Mouse (Mus musculus) thymus, postnatal 36 days (tissue): ENCODE results near the gene Prkar1a.
A peak's percentile ranks its signal among the peaks of the same experiment; 100 is the strongest.
"Not testable (repeated sequence)": the region's sequence is repeated elsewhere in the genome, so short reads cannot be mapped to it uniquely, and the experiment has no call there.

Experiments
- DNase-seq, 2 experiments: peaks; one replicate each; pipeline ENCODE4 v3.0.0; 2022; ENCODE audit warnings: mixed read lengths in 2 of 2

Prkar1a gene

DNA sequence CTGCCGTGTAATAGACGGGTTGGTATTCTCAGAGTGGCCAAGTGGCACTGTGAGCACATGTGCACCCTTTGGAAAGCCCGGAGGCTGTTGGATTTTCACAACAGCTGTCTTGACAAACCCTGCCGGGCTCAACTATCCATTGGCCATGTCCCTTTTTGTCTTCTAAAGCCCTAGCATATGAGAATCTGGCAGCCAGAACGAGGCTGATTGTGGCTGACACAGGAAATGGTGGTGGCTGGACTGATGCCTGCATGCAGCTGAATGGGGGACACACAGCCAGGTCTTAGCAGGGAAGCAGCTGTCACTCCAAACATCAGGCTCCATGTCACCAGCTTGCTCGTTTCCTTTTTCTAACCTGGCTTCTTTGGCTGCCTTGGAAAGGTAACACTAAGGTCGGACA is 695 bp upstream of the Prkar1a start:
- DNase-seq, result no peak

DNA sequence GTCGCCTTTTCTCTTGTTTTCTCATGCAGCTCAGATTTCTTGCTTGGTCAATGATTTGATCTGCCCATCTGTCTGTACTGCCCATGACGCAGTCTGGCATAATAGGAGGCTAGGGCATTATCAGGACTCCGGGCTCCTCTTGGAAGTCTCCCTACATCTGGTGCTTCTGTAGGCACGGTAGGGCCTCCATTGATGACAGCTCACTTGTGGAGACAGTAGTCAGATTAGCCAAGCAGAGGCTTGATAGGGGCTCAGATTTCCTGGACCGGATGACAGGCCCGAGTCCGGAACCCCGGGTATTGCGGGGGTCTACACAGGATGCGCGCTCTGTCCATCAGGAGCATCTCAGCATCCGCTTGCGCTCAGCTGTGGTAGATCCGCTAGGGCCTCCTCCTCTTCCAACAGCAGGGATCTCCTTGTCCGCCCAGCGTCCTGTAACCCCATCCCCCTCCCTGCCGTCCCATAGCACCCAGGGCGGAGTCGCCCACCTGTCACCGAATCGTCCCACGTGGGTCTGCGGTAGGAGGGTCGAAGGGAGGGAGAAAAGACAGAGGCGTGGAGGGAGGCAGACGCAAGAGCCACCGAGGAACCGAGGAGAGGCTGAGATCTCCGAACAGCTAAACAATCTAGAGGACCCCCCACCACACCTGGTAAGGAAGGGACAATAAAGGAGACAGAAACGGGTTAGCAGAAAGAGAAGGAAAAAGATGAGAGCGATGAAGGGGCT is 933 bp downstream of the Prkar1a start:
- peak; percentile 68 to 79 for DNase-seq

DNA sequence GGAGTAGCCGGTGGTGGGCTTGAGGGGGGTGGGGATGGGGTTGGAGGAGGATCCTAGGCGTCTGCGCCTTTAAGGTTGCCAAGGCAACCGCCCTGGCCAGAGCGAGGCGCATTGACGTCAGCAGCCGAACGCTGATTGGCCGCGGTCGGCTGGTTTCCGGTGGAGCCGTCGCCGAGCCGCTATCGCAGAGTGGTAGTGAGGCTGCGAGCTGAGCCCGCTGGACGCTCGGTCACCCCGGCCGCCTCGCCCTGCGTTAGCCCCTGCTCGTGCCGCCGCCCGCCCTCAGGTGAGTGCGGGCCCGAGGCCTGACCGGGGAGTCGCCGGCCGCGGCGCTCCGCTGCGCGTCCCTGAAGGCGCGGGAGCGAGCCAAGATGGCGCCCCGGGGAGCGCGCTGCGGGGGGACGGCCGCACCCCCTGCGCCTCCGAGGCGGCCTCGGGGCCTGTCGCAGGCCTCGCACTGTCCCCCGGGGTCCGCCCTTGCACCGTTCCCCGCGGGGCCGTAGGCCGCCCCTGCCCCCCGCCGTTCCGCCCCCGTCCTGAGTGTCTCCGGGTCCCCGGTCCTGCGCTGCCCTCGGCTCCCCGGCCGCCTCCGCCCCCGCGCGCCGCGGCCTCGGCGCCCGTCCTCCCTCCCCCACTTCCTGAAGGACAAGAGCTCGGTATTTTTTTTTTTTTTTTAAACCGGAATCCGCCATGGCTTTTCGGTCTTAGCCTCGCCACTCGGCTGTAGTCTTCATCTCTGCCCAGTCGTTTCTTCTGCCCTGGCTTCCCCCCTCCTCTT is 1.8 kb downstream of the Prkar1a start:
- peak; percentile 90 to 93 for DNase-seq

DNA sequence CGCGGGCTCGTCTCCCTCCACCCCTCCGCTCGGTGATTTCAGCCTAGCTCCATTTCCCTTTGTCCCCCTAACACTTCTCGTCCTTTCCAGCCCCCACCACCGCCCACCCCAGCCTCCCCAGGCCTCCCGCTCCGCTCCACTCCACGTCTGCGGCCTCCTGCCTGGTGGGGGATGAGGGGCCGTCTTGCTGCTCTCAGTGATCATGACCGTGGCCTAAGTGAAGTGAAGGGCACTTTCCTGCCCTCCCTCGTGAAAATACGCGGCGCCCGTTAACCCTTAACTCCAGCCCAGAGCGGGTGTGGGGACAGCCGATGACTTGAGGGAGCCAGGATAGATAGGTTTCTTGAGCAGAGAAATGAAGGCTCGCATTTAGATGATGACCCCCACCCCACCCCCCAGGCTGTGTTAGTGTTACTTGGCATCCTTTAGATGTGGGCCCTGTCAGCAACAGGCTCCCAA is 2.4 kb downstream of the Prkar1a start:
- peak in 1 of 2 experiments; percentile 56 for DNase-seq

DNA sequence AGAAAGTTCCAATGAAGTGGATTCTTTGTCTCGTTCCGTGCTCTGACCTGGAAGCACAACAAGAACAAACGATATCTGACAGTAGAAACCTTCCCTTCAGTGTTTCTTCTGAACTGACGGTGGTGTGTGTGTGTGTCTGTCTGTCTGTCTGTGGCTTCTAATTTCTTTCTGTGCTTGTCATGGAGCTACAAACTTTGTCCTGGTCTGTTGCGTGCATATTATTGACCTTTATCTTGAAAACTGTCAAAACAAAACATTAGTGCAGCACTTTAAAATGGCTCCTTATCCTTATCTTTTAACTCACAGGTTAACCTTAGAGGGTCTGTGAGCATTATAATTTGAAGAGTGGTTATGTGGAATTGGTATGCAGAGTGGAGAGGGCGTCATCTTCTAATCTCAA is 3.3 kb downstream of the Prkar1a start:
- no peak for DNase-seq

DNA sequence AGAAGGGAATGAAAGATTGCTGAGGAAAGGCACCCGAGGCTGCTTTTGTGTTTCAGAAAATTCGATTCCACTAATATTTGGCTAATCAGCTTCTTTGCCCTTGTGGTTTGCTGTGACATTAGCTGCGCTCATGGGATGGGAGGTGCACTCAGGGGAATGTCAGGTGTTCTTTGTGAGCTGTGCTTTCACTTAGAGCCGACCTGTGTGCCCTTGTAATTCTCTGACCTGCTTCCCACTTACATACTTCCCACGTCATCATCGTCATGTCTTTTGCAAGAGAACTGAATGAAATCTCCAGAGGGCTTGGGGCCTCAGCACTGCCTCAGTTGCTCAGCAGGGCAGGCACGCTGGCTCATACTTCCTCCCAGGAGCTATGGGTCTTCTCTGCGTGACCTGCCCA is 4.0 kb downstream of the Prkar1a start:
- no peak for DNase-seq

DNA sequence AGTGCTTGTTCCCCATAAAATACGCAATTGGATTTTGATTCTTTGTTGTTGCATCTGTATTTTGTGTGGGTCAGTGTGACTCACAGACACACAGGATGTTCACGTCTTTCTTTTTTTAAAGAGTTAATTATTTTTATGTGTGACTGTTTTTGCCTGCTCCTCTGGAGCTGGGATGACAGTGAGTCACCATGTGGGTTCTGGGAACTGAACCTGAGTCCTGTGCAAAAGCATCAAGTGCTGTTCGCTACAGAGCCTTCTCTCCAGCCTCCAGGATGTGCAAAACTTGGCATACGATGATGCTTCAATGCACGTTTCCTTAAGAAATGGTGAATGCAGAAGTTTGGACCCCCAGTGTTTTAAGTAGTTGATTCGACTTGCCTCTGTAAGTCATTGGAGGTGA is 5.4 kb downstream of the Prkar1a start:
- DNase-seq, result no peak

DNA sequence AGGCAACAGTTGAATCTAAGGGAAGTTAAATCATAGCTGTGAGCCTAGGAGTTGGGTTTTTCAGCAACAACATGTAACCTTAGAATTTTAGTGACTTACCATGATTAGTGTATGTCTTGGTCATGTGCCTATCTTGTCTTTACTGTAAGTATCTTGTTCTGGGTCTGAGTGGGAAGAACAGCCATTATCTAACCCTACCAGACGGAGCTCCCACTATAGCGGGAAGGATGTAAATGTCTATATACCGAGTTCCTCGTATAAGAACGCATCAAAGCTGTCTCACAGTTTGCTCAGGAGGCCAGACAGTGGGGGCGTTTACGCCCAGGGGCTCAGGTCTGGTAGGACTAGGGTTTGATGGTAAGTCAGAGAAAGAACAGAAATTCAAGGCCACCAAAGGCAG is 7.0 kb downstream of the Prkar1a start:
- no peak for DNase-seq

DNA sequence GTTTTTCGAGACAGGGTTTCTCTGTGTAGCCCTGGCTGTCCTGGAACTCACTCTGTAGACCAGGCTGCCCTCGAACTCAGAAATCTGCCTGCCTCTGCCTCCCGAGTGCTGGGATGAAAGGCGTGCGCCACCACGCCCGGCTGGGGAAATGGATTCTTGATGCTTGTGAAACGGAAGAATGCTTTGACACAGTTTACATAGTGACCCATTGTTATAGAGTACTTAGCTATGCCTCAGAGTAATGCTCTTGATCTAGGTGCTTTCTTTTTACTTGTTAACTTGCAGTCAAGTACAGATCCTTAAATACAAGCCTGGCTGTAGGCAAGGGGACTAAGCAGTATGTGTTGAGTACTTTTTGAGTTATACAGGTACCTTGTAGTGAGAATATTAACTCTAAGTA is 11.3 kb downstream of the Prkar1a start:
- DNase-seq, result not testable (repeated sequence)

DNA sequence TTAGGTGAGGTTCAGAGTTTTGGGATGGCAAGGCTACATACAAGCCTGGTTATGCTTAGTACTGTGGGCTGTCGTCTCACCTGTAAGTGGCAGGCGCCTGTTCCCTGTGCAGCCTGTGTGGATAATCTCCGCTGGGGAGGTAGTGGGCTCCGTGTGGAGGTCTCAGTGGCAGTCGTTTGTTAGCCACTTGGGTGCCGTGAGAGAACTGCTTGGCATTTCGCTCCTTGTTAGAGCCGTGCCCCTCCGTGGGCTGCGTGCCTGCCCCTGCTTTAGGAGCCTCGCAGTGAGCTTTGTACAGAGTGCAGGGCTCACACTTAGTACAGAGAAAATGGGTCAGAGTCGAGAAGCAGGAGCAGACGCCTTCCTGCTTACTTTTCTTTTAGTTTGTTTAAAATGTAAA is 15.1 kb downstream of the Prkar1a start:
- DNase-seq, result no peak

DNA sequence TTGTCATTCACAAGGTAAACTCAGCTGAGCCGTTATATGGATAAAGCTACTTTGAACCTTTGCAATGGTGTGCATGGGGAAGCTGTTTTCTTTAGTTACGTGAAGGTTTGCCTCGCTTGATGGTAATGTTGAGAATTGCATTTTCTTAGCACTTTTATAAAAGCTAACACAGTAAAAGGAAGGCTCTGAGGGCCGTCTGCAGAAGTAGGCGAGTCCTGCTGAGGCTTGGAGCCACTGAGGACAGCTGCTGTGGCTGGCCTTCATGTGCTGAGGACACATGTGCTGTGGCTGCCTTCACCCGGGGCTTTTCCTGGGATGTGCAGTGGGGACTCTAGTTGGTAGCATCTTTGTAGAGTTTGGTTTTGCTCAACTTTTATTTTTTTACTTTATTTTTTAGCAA is 16.2 kb downstream of the Prkar1a start:
- no peak for DNase-seq

DNA sequence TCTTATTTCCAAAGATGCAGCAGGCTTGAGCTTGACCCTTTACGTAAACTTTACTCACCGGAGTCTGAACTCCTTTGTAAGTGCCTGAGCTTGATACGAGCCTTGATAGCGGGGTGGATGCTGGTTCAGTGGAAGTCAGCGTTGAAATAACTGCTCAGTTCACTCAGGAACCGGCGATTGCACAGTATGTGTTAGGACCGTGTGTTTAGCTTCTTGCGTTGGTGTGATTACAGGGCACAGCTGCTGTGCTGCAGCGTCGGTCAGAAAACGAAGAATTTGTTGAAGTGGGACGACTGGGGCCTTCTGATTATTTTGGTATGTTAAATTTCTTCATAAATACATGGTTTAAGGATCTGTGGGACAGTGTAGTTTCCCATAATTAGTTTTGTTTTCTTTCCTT is 17.2 kb downstream of the Prkar1a start:
- DNase-seq, result no peak

DNA sequence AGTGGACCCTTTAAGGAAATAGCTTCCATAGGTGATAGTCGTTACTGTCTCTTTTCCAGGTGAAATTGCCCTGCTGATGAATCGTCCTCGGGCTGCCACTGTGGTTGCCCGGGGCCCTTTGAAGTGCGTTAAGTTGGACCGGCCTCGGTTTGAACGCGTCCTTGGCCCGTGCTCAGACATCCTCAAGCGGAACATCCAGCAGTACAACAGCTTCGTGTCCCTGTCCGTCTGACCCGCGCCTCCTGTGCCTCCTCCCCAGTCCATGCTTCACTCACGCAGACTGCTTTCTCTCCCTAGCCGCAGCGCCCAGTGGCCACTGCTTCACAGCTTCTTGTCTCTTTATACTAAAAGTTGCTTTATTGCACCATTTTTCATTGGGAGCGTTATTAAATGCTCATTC is 18.2 kb downstream of the Prkar1a start:
- no peak for DNase-seq

DNA sequence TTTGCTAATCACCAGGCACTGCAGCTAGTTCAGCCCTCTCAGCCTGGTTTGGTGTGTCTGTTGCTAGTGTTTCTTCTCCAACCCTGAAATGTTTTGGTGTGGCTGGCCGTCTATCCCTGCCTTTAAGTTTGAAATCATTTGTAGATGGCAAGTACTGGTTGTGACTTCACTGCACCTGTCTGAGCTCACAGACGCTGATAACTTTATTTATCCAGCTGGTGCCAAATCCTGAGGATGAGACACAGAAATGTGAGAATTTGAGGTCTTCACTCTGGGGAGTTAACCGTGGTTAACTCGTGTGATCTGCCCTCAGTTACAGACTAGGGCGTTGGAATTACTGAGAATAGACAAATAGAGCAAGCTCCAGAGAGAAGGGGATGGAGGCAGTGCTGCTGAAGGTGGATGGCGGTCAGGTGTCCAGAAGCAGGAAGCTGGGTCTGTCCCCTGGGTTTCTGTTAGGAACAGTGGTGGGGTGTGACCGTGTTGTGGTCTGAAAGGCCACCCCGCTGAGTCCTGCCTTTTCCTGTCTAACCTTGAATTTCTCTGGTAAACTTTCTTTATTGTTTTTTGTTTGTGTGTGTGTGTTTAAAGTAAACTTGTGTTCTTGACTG is 19.0 kb downstream of the Prkar1a start:
- no peak for DNase-seq

DNA sequence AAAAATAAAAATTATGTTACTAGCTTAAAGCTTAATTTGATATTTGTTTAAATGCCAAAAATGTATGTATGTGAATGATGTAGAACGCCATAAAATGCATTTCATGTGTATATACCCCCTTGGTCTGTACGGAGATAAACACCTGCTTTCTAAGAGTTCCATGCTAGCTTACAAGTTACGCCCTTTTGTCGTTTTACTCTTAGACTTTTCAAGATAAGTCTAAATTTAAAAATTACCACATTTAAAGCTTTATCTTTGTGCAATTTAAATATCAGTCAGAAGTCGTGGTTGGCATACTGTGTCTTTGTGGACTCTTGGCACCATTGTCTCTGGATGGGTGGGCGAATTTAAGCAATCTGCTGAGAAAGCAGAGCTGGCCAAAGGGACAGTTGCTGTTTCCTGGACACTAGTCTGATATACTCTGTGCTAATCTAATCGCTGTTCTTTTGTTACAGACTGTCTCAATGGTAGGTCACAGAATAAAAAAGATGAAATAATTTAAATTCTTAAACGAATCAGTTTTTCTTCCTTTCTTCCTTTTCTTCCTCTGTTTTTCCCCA is 20.0 kb downstream of the Prkar1a start:
- DNase-seq, result no peak

DNA sequence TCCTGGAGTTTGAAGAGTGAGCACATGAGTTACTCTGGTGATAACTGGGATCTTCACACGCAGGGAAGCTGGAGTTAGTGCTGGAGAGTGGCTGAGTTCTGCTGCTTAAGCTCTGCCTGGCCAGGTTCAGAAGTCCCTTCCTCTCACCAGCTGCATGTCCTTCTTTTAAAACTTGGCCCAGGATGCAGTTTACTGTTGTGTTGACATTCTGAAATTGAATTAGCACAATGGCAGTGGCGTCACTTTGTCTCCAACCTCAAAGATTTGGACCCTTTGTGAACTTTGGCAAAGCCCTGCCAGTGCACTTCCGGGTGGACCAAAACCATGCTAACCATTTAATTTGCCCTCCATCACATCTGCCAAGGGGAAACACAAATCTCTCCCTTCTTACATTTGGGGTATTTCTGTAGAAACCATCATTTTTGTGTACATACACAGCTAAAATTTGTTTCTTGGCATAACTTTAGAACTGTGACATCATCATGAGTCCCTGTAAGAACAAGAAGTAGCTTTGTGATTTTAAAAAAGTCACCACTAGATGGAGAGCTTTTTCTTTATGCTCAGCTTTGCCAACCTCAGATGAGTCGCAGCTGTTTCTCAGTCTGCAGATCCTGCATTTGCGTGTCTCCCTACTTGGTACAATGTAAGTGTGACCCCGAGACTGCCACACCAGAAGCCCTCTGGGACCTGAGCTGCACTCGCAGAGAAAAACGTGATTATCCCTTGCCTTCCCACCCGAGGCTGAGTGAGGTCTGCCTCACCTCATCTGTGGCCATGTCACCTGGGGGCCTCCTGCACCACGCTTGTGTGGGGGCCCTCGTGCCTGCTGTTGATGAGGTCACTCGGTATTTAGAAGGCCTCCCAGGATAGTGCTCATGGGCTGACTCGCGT is 21.1 kb downstream of the Prkar1a start:
- DNase-seq, result no peak

DNA sequence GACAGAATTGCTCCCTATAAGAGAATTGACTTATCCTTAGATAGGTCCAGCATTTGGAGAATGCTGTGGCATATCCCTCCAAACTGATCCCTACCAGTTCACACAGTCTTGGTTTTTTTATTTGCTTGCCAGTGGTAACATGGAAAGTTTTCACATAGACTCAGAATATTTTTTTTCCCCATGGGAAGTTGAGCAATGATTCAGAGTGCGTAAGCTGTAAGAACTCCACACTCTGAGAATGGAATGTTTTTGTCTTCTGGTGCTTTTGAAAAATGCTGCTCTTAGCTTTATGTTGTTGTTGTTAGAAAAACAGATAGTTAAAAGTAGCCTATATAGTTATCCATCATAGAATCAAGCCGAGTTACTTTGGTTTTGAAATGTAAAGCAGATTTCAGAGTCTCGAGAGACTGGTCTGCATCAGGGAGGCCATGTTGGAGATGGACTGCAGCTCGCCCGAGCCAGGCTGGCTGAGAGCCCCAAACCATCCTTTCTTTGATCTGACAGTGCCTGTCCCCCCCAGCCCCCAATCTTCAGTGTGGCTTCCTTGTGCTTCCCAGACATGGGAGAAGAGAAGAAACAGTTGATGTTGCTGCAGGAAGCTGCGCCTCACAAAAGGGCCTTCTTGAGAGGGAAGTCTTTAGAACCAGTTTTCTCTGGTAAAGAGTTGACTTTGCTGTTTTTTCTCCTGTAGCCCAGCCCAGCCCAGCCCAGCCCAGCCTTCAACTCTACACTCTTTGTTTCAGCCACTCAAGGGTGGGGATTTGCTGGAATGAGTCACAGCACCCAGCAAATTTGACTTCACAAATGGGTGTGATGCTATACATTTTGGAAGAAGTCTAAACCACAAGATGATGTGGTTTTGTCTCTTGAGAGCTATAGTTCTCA is 22.2 kb downstream of the Prkar1a start:
- no peak for DNase-seq

DNA sequence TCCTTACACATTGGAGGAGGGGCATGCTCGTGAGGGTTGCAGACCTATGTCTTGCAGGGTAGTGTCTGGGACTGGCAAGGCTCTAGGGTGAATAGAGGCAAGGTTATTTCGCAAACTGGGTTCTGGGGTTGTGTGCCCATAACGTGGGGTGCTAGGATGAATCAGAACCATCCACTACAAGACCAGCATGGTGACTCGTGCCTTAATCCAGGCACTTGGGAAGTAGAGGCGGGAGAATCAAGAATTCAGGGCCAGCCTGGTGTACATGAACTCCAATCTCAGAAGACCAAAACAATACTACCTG is 22.8 kb downstream of the Prkar1a start:
- no peak for DNase-seq

DNA sequence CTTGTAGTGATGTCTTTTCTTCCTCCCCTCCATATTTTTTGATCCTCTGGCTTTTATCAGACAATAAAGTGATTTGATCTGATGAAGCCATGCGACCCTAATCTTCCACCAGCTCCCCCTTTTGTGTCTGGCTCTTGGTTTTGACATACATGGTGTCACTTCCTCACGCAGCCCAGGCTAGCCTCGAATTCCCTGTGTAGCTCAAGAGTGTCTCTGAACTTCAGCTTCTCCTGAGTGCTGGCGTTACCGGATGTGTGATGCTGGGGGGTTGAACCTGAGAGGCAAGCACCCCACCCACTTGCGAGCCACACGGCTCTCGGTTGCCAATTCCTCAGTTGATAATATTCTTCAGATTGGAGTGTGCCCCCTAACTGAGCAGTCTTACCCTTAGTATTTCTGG is 23.2 kb downstream of the Prkar1a start:
- DNase-seq, result no peak

DNA sequence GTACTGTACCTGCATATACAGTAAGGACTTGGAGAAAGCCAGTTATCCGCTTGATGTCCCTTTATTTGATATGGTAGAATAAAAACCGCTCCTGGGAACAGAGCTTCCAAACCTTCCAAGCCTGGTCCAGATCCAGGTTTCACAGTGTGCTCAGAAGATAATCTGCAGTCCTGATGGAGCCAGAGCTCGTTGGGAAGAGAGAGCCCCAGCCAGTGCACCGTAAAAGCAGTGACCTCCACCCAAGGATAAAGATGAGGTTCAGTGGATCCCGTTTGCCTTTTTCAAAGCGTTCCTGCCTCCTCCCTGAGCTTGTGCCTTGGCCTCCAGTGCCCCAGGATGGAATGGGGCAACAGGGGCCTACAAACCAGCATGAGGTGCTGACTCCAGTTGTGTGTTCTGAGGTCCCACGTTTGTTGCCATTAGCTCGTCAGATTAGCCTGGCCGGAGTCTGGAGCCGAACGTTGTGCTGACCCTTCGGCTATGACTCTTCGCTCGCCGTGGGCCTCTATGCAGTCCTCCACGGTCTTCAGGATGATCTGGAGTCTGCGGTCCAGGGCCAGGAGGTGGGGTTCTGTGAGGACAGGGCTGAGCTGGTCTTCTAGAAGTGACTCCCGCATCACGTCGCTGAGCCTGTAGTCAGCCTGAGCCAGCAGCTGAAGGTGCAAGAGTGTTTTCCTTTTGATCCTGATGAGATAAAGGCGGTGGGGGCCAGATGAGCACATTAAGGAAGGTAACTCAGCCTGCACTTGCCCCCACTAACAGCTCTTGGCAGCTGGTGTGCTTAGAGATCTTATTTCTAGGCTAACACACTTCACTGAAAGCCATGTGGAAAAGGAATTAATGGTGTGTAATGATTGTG is 23.9 kb downstream of the Prkar1a start:
- no peak for DNase-seq

DNA sequence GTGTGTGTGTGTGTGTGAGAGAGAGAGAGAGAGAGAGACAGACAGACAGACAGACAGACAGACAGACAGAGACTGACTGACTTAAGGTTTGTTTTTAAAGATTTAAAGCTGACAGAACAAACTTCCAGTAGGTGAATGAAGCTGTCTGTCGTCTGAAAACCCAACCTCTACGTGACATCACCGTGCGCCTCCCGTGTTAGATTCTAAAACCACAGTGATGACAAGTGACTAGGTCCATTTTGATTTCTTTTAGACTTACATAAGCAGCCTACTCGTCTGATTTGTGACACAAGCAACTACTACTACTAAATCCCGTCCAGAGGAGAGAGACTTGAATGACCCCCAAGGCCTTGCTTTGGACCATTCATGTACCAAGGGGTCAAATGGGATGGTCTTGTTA is 24.5 kb downstream of the Prkar1a start:
- no peak for DNase-seq
